Mouse (Mus musculus): ENCODE data around the gene Dcun1d4. TPM values are rescaled to one million over a fixed set of nuclear protein-coding genes. Genes with fewer than 3 reads are reported as not detected.

The Dcun1d4 gene
- total RNA-seq, 4 experiments from 2014 or later: 6.9 to 11.6 (median 10.1) TPM

DNA sequence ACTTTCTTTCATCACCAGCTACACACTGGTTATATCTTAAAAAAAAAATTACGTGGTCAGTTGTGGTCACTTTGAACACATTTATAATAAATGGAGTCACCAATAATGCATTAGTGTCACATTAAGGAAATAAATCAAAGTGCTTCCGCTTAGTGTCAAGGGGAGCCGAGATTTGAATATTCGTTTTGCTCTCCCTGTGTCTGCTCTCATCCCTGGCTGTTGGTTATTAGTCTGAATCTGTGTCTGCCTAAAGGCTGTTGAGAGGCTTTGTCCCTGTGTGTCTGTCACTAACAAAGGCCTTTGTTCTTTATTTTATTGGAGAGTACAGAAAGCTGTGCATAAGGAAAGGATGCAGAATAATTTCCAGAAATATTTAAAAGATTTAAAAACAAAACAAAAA lies 105.8 kb downstream of the Dcun1d4 start:
- DNase-seq (ENCODE audit: low spot score in 2 of 2): no peak

DNA sequence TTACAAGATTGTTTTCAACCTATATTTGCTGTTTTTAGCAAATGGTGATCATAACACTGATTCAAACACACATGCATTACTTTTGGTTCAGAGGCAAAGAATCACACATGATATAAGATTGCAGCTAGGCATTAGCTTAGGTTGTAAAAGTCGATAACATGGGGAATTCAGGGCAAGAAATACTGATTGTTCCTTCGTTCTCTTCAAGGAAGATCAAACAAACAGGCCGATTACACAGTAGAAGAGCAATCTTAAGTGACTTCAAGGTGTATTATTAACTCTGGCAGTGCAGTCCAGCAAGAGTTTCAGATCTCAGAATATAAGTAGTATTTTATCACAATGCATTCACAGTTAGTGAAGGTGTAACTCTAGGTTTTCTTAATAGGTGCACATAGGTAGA lies 106.3 kb downstream of the Dcun1d4 start:
- no peak for DNase-seq (ENCODE audit: low spot score in 2 of 2)

DNA sequence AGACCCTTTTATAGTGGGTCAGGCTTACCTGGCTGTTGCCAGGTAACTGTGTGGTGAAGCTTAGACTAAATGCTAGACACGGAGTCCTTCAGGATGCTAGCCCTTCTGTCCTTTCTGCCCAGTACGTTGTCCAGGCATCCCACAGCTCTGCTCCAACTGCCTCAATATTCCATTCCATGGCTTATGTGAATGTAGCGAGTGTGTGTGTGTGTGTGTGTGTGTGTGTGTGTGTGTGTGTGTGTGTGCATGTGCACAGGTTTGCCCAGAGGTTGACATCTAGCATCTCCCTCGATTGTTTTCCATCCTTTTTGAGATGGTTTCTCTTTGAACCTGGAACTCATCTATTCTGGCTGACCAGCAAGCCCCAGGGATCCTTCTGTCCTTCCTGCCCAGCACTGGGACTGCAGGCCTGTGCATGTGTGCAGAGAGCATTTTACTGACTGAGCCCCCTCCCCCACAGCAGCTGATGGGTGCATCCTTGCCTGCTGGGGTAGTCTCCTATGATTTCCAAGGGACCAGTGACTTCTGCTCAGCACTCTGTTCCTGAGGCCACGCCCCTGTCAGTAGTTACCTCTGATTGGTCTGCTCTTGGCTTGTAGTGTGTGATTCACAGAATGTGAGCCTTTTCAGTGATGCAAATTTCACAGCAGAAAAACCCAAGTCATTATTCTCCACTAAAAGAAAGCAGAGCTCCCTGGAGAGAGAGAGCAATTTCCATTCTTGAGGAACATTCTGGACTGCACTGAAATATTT lies 118.3 kb downstream of the Dcun1d4 start:
- no peak for DNase-seq (ENCODE audit: low spot score in 2 of 2)

DNA sequence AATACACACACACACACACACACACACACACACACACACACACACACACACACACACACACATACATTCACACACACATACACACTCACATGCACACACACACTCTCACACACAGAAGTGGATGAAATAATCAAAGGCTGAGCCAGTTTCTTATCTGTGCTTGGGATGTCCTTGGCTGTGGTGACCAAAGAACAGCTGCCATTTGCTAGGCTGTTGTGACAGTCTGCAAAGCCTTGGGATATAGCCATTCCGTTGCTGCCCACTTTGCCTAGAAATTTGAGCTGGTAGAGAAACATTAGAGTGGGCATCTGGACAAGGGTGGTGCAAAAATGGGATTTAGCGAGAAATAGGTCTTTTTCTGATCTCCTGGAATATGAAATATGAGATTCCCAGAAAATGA lies 119.2 kb downstream of the Dcun1d4 start:
- DNase-seq (ENCODE audit: low spot score in 2 of 2): no peak

DNA sequence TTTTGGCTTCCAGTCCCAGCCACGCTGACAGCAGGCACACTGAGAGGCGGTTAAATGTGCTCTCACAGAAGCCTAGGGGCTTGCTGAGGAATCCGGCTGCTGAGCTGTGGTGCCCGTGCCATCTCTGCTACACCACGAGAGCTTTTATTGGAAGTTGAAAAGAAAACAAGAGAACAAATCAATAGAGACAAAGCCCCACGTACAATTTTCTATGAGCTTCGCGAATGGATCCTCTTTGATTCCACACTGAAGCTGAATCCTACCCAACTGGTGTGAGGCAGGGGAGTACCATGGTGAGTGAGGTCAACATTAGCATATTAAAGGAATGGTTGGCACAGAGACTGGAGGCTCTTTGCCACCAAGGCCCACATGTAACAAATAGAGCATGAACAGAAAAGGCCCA lies 120.6 kb downstream of the Dcun1d4 start:
- DNase-seq (ENCODE audit: low spot score in 2 of 2): no peak

DNA sequence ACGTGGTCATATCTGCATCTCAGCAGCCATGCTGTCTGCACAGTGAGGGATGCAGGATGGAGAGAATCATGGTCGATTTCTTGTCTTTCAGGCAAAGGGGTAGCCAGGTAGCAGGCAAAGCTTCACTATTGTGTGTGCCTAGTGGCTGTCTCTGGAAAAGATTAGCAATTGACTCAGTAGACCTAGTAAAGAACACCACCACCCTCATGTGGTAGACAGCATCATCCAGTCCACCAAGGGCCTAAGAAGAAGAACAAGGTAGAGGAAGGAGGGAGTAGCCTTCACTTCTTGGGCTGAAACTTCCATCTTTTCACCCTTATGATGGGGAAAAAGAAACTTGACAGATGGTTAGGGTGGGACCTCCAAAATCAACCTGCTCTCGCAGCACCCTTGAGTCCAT lies 122.1 kb downstream of the Dcun1d4 start:
- no peak for DNase-seq (ENCODE audit: low spot score in 2 of 2)

DNA sequence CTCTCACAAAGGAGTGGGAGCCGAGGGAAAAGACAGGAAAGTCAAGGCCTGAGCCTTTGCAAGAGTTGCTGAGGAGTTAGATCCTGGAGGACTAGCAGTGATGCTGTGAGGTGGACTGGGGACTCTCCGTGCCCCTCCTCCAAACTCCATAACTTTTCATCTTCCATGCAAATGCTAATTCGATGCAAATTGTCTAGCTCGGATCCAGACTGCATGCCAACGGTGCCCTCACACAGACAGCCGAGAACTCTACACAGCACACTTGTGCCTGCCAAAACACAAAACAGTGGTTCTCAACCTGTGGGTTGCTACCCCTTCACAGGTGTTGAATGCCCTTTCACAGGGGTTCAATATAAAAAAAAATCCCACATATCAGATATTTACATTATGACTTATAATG lies 123.7 kb downstream of the Dcun1d4 start:
- DNase-seq (ENCODE audit: low spot score in 2 of 2): no peak

DNA sequence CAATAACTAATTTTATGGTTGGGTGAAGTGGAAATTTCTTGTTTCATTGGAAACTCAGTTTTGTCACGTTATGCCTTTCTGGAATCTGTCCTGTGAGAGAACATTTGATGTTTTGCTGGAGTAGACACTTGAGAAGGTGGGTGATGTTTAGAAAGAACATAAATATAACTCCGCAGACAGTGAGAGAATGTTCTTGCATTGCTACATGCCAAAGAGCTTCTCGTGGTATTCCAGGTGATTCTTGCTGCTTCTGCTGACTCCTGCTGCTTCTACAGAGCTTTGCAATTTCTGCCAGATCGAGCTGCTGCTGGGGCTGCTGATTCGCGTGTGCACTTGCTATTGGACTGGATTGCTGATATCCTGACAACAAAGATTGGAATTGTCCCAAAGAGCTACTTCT lies 124.2 kb downstream of the Dcun1d4 start:
- DNase-seq (ENCODE audit: low spot score in 2 of 2): no peak

Other genes starting within 250 kb of the Dcun1d4 start
- gene Fryl, start 224.4 kb upstream of the Dcun1d4 start, total RNA-seq (2022): 10 to 100 TPM; 17.8 to 22.5 (median 18.8) TPM
- 100 to 1,000 TPM; 134 to 158 (median 146) TPM for gene Ociad1, start 188.2 kb upstream of the Dcun1d4 start, total RNA-seq (2022)
- gene Ociad2, start 140.0 kb upstream of the Dcun1d4 start, total RNA-seq (2022): 10 to 100 TPM; 64.1 to 75.0 (median 65.4) TPM
- gene Cwh43, start 74.9 kb upstream of the Dcun1d4 start, total RNA-seq (2022): not detected
- gene Lrrc66, start 151.5 kb downstream of the Dcun1d4 start, total RNA-seq (2022): not detected
- gene Sgcb, start 166.8 kb downstream of the Dcun1d4 start, total RNA-seq (2022): 10 to 100 TPM; 68.7 to 80.5 (median 79.1) TPM
- gene Spata18, start 170.4 kb downstream of the Dcun1d4 start, total RNA-seq (2022): not detected

All from gastrocnemius, adult 8-10 months (tissue).